Comparison of ENCODE assay signal across 14 mouse cellular contexts in genomic region chr9:65646782-65647181, GRCm38 (mm10). TPM values are rescaled to one million over a fixed set of nuclear protein-coding genes. Genes with fewer than 3 reads are reported as not detected.
"Had no signal": no experiment of that assay in that cellular context is flagged by ENCODE, and none has a peak within 500 bp of the region (broad histone marks: within the 10 kb centered on the region; RNA-seq: fewer than 3 reads in every experiment).

No protein-coding gene starts in this region.

- H3K9me3 ChIP-seq: limb, embryonic 13.5 days; midbrain, embryonic 12.5 days; neural tube, embryonic 13.5 days; stomach, embryonic 15.5 days had no signal

- H3K36me3 ChIP-seq: limb, embryonic 13.5 days; midbrain, embryonic 12.5 days; neural tube, embryonic 13.5 days; stomach, embryonic 15.5 days had no signal

- H3K9ac ChIP-seq: limb, embryonic 13.5 days; liver, embryonic 14.5 days; midbrain, embryonic 12.5 days; neural tube, embryonic 13.5 days; stomach, embryonic 15.5 days had no signal

- H3K4me2 ChIP-seq: limb, embryonic 13.5 days; midbrain, embryonic 12.5 days; neural tube, embryonic 13.5 days; stomach, embryonic 15.5 days had no signal

- H3K4me3 ChIP-seq: limb, embryonic 13.5 days; midbrain, embryonic 12.5 days; neural tube, embryonic 13.5 days; stomach, embryonic 15.5 days had no signal

- H3K27ac ChIP-seq: liver, embryonic 14.5 days; midbrain, embryonic 12.5 days; neural tube, embryonic 13.5 days; stomach, embryonic 15.5 days had no signal

- H3K27me3 ChIP-seq: limb, embryonic 13.5 days; midbrain, embryonic 12.5 days; neural tube, embryonic 13.5 days; stomach, embryonic 15.5 days had no signal

- DNase-seq: left cerebral cortex, postnatal 4 days; lung, adult 18-20 months; retina, postnatal 1 day; right cerebral cortex, postnatal 4 days; spleen, adult 18-20 months; thymus, adult 2 months; thymus, postnatal 25 days had no signal

- ATAC-seq: midbrain, embryonic 16.5 days had no signal

RNA-seq across cellular contexts. Expression of gene Pif1, which starts 59.8 kb away (rescaled TPM):
- total RNA-seq: liver, adult 2 months had no signal
